Mouse (Mus musculus): ENCODE measurements around the gene Ppp2r5d.

DNA sequence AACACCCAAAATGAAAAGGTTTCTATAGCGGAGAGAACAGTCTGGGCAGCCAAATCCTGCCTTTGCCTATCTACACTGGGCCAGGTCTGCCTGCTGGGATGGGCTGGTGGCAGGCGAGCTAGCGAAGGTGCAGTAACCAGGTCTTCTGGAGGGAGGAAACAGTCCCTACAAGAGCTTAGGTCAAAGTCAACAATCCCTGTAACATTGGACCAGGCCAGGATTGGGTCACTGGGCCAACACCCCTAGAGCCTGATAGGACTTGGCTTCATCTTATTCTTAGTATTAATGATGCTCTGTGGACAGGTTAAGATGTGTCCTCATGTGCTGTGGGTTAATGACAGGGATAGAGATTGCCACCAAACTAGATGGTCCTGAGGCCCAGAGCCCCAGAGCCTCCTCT is 29.1 kb upstream of the Ppp2r5d start:
- TF ChIP-seq POLR2A (IDR thresholded peaks at IDR 0.05; ENCODE audit: control insufficient read depth, low read depth, low read length) (no peak), CTCF (IDR thresholded peaks at IDR 0.05; ENCODE audit: control insufficient read depth, insufficient read depth, insufficient replicate concordance, low read depth, low read length) (no peak)
